Mouse (Mus musculus) layer of hippocampus, adult 6 months (tissue): ENCODE measurements around the gene Acly. TPM values are rescaled to one million over a fixed set of nuclear protein-coding genes. Genes with fewer than 3 reads are reported as not detected.

Source experiments
- long read RNA-seq, 2 experiments: library from polyadenylated mRNA; unstranded; transcript quantifications; one replicate each; pipeline ENCODE4 v2.0.0; 2019 to 2020
- microRNA-seq: library from miRNA; unstranded; fragments of <30 nt; microRNA quantifications from one replicate; pipeline ENCODE4 v1.2.0, GENCODE M21; 2020
- polyA plus RNA-seq: library from polyadenylated mRNA; unstranded; fragments of <200 nt; fragmentation: Nextera tagmentation; gene quantifications from 2 replicates; pipeline ENCODE4 v1.2.3, GENCODE M21; 2021

Acly gene
- polyA plus RNA-seq, result 84.9 and 99.2 TPM in 2 replicates
- long read RNA-seq, experiment 1, full-length matches to known transcripts, result 68 of 136 reads
- long read RNA-seq, experiment 1, partial matches to known transcripts, result 56 of 136 reads
- long read RNA-seq, experiment 1, other reads (novel, unspliced or antisense), result 12 of 136 reads
- long read RNA-seq, experiment 2, full-length matches to known transcripts, result 768 of 936 reads
- long read RNA-seq, experiment 2, partial matches to known transcripts, result 131 of 936 reads
- long read RNA-seq, experiment 2, other reads (novel, unspliced or antisense), result 37 of 936 reads

GRCm38 (mm10) chr11:100527458-100528374 is at the start of gene Acly:
Gene Acly, minus strand, starts transcription at chr11:100528000.

GRCm38 (mm10) chr11:100574708-100575483 is 47.1 kb upstream of the Acly start, which contains the start of gene Cnp:
Gene Cnp, plus strand, starts transcription at chr11:100574904.

GRCm38 (mm10) chr11:100544832-100545745 is 17.3 kb upstream of the Acly start, which contains the start of gene Ttc25:
Gene Ttc25, plus strand, starts transcription at chr11:100545607.

GRCm38 (mm10) chr11:100472197-100472934 is 55.4 kb downstream of the Acly start, which contains the start of gene Klhl11:
Gene Klhl11, minus strand, starts transcription at chr11:100472741.

GRCm38 (mm10) chr11:100441797-100442196 is 86.0 kb downstream of the Acly start, which contains the start of the genes Nt5c3b and Klhl10:
Gene Nt5c3b, minus strand, starts transcription at chr11:100441808.
Gene Klhl10, plus strand, starts transcription at chr11:100441917.

Small RNAs within 50 kb of the gene (microRNA-seq; reads per million reads assigned to microRNA genes)
- gene Gm27374 (not detected), gene Mir7116 (not detected)

Other genes with a start within 250 kb of the Acly start
- gene Eif1, start 208.1 kb downstream of the Acly start, polyA plus RNA-seq, result 517 and 668 TPM in 2 replicates
- 0.40 TPM in 1 of 2 replicates, not detected in the other for gene Gast, start 193.6 kb downstream of the Acly start, polyA plus RNA-seq
- gene Hap1, start 171.9 kb downstream of the Acly start, polyA plus RNA-seq, result 27.8 and 29.6 TPM in 2 replicates
- 35.2 and 59.0 TPM in 2 replicates for gene Jup, start 130.2 kb downstream of the Acly start, polyA plus RNA-seq
- 17.5 and 18.0 TPM in 2 replicates for gene P3h4, start 113.2 kb downstream of the Acly start, polyA plus RNA-seq
- 8.8 and 10.2 TPM in 2 replicates for gene Fkbp10, start 112.3 kb downstream of the Acly start, polyA plus RNA-seq
- 42.8 and 48.5 TPM in 2 replicates for gene Nt5c3b, start 86.2 kb downstream of the Acly start, polyA plus RNA-seq
- 0.31 and 0.34 TPM in 2 replicates for gene Klhl10, start 86.1 kb downstream of the Acly start, polyA plus RNA-seq
- gene Klhl11, start 55.3 kb downstream of the Acly start, polyA plus RNA-seq, result 16.7 and 17.7 TPM in 2 replicates
- gene Ttc25, start 17.6 kb upstream of the Acly start, polyA plus RNA-seq, result 0.93 and 1.8 TPM in 2 replicates
- 455 and 528 TPM in 2 replicates for gene Cnp, start 46.9 kb upstream of the Acly start, polyA plus RNA-seq
- 15.1 and 15.8 TPM in 2 replicates for gene Nkiras2, start 91.2 kb upstream of the Acly start, polyA plus RNA-seq
- gene Dnajc7, start 92.2 kb upstream of the Acly start, polyA plus RNA-seq, result 80.2 and 86.1 TPM in 2 replicates
- gene Zfp385c, start 164.5 kb upstream of the Acly start, polyA plus RNA-seq, result 0.10 and 0.11 TPM in 2 replicates
- 0.87 and 1.2 TPM in 2 replicates for gene Dhx58, start 176.3 kb upstream of the Acly start, polyA plus RNA-seq
- gene Kat2a, start 184.5 kb upstream of the Acly start, polyA plus RNA-seq, result 14.9 and 15.6 TPM in 2 replicates
- not detected in 2 replicates for gene Hspb9, start 185.8 kb upstream of the Acly start, polyA plus RNA-seq
- 37.1 and 48.7 TPM in 2 replicates for gene Rab5c, start 210.2 kb upstream of the Acly start, polyA plus RNA-seq
- 0.14 and 0.23 TPM in 2 replicates for gene Kcnh4, start 231.9 kb upstream of the Acly start, polyA plus RNA-seq
- gene Hcrt, start 234.9 kb upstream of the Acly start, polyA plus RNA-seq, result not detected in 2 replicates
- 5.4 TPM in 2 replicates for gene Ghdc, start 243.0 kb upstream of the Acly start, polyA plus RNA-seq